Mouse (Mus musculus): ENCODE measurements around the gene Evc2. TPM values are rescaled to one million over a fixed set of nuclear protein-coding genes. Genes with fewer than 3 reads are reported as not detected.

The Evc2 gene
- polyA plus RNA-seq, 1 experiment: 7.0 TPM

- Histone ChIP-seq H3K79me2 (ENCODE audit: control insufficient read depth, insufficient read depth) (no peaks in the 10 kb centered on the region), H3K4me3 (no peak overlapping the region), H3K4me2 (ENCODE audit: low read depth) (no peak overlapping the region), H3K27me3 (ENCODE audit: control insufficient read depth, insufficient read depth, insufficient read length) (no peaks in the 10 kb centered on the region), H3ac (ENCODE audit: control insufficient read depth, insufficient read length) (no peak overlapping the region), H3K36me3 (ENCODE audit: control insufficient read depth, insufficient read depth) (no peaks in the 10 kb centered on the region)
- TF ChIP-seq TCF3 (IDR thresholded peaks at IDR 0.05; ENCODE audit: insufficient read length, low read depth) (no peak), POLR2AphosphoS2 (IDR thresholded peaks at IDR 0.05; ENCODE audit: insufficient read length, low read depth) (no peak), MAX (IDR thresholded peaks at IDR 0.05; ENCODE audit: low read depth) (no peak), MYOG (IDR thresholded peaks at IDR 0.05; ENCODE audit: control insufficient read depth in 1 of 3, insufficient read depth in 1 of 3, insufficient read length in 2 of 3, low read depth in 2 of 3) (no peak), MYOD1 (IDR thresholded peaks at IDR 0.05; ENCODE audit: control insufficient read depth in 1 of 3, insufficient read length in 2 of 3, low read depth in 2 of 3) (no peak), POLR2A (IDR thresholded peaks at IDR 0.05; ENCODE audit: insufficient read length, low read depth) (no peak), TCF12 (IDR thresholded peaks at IDR 0.05; ENCODE audit: insufficient read depth, poor library complexity, severe bottlenecking) (no peak), USF1 (IDR thresholded peaks at IDR 0.05; ENCODE audit: low read depth) (no peak), REST (IDR thresholded peaks at IDR 0.05; ENCODE audit: insufficient read depth, insufficient read length) (no peak), E2F4 (IDR thresholded peaks at IDR 0.05; ENCODE audit: insufficient read depth) (no peak), CEBPB (IDR thresholded peaks at IDR 0.05; ENCODE audit: insufficient read depth, poor library complexity, severe bottlenecking) (no peak), SRF (IDR thresholded peaks at IDR 0.05; ENCODE audit: control insufficient read depth, insufficient read length, low read depth) (no peak)
Observed at GRCm38 (mm10) chr5:37320761-37321160, 17.5 kb upstream of the Evc2 start.

- Histone ChIP-seq H3K27me3 (ENCODE audit: control insufficient read depth, insufficient read depth, insufficient read length) (no peaks in the 10 kb centered on the region), H3K4me2 (ENCODE audit: low read depth) (no peak overlapping the region), H3ac (ENCODE audit: control insufficient read depth, insufficient read length) (no peak overlapping the region), H3K4me3 (no peak overlapping the region), H3K79me2 (ENCODE audit: control insufficient read depth, insufficient read depth) (no peaks in the 10 kb centered on the region), H3K36me3 (ENCODE audit: control insufficient read depth, insufficient read depth) (no peaks in the 10 kb centered on the region)
- no peak for TF ChIP-seq CEBPB (IDR thresholded peaks at IDR 0.05; ENCODE audit: insufficient read depth, poor library complexity, severe bottlenecking)
- TF ChIP-seq MYOD1 (IDR thresholded peaks at IDR 0.05; ENCODE audit: control insufficient read depth in 1 of 3, insufficient read length in 2 of 3, low read depth in 2 of 3): no peak
- TF ChIP-seq POLR2AphosphoS2 (IDR thresholded peaks at IDR 0.05; ENCODE audit: insufficient read length, low read depth): no peak
- TF ChIP-seq MYOG (IDR thresholded peaks at IDR 0.05; ENCODE audit: control insufficient read depth in 1 of 3, insufficient read depth in 1 of 3, insufficient read length in 2 of 3, low read depth in 2 of 3): no peak
- no peak for TF ChIP-seq REST (IDR thresholded peaks at IDR 0.05; ENCODE audit: insufficient read depth, insufficient read length)
- TF ChIP-seq POLR2A (IDR thresholded peaks at IDR 0.05; ENCODE audit: insufficient read length, low read depth): no peak
- no peak for TF ChIP-seq TCF12 (IDR thresholded peaks at IDR 0.05; ENCODE audit: insufficient read depth, poor library complexity, severe bottlenecking)
- no peak for TF ChIP-seq USF1 (IDR thresholded peaks at IDR 0.05; ENCODE audit: low read depth)
- no peak for TF ChIP-seq SRF (IDR thresholded peaks at IDR 0.05; ENCODE audit: control insufficient read depth, insufficient read length, low read depth)
- no peak for TF ChIP-seq MAX (IDR thresholded peaks at IDR 0.05; ENCODE audit: low read depth)
- TF ChIP-seq TCF3 (IDR thresholded peaks at IDR 0.05; ENCODE audit: insufficient read length, low read depth): no peak
Observed at GRCm38 (mm10) chr5:37326675-37327074, 11.6 kb upstream of the Evc2 start.

GRCm38 (mm10) chr5:37330449-37331132, 7.7 kb upstream of the Evc2 start:
- Histone ChIP-seq H3K4me3 (no peak overlapping the region), H3ac (ENCODE audit: control insufficient read depth, insufficient read length) (no peak overlapping the region), H3K27me3 (ENCODE audit: control insufficient read depth, insufficient read depth, insufficient read length) (no peaks in the 10 kb centered on the region), H3K36me3 (ENCODE audit: control insufficient read depth, insufficient read depth) (no peaks in the 10 kb centered on the region), H3K4me2 (ENCODE audit: low read depth) (no peak overlapping the region), H3K79me2 (ENCODE audit: control insufficient read depth, insufficient read depth) (no peaks in the 10 kb centered on the region)
- TF ChIP-seq MAX (IDR thresholded peaks at IDR 0.05; ENCODE audit: low read depth) (no peak), MYOD1 (IDR thresholded peaks at IDR 0.05; ENCODE audit: control insufficient read depth in 1 of 3, insufficient read length in 2 of 3, low read depth in 2 of 3) (no peak), POLR2AphosphoS2 (IDR thresholded peaks at IDR 0.05; ENCODE audit: insufficient read length, low read depth) (no peak), E2F4 (IDR thresholded peaks at IDR 0.05; ENCODE audit: insufficient read depth) (no peak)

- Histone ChIP-seq H3K4me2 (ENCODE audit: low read depth) (no peak overlapping the region), H3K79me2 (ENCODE audit: control insufficient read depth, insufficient read depth) (no peaks in the 10 kb centered on the region), H3K36me3 (ENCODE audit: control insufficient read depth, insufficient read depth) (no peaks in the 10 kb centered on the region), H3K27me3 (ENCODE audit: control insufficient read depth, insufficient read depth, insufficient read length) (no peaks in the 10 kb centered on the region), H3ac (ENCODE audit: control insufficient read depth, insufficient read length) (no peak overlapping the region), H3K4me3 (no peak overlapping the region)
- no peak for TF ChIP-seq MAX (IDR thresholded peaks at IDR 0.05; ENCODE audit: low read depth)
- TF ChIP-seq REST (IDR thresholded peaks at IDR 0.05; ENCODE audit: insufficient read depth, insufficient read length): no peak
- no peak for TF ChIP-seq MYOD1 (IDR thresholded peaks at IDR 0.05; ENCODE audit: control insufficient read depth in 1 of 3, insufficient read length in 2 of 3, low read depth in 2 of 3)
- no peak for TF ChIP-seq CEBPB (IDR thresholded peaks at IDR 0.05; ENCODE audit: insufficient read depth, poor library complexity, severe bottlenecking)
- no peak for TF ChIP-seq TCF12 (IDR thresholded peaks at IDR 0.05; ENCODE audit: insufficient read depth, poor library complexity, severe bottlenecking)
- TF ChIP-seq SRF (IDR thresholded peaks at IDR 0.05; ENCODE audit: control insufficient read depth, insufficient read length, low read depth): no peak
- no peak for TF ChIP-seq E2F4 (IDR thresholded peaks at IDR 0.05; ENCODE audit: insufficient read depth)
- TF ChIP-seq POLR2A (IDR thresholded peaks at IDR 0.05; ENCODE audit: insufficient read length, low read depth): no peak
Observed at GRCm38 (mm10) chr5:37331133-37331505, 7.2 kb upstream of the Evc2 start.

- no peaks in the 10 kb centered on the region for H3K36me3 ChIP-seq (ENCODE audit: control insufficient read depth, insufficient read depth)
- H3K27me3 ChIP-seq (ENCODE audit: control insufficient read depth, insufficient read depth, insufficient read length): no peaks in the 10 kb centered on the region
- H3K4me2 ChIP-seq (ENCODE audit: low read depth): no peak overlapping the region
- no peaks in the 10 kb centered on the region for H3K79me2 ChIP-seq (ENCODE audit: control insufficient read depth, insufficient read depth)
- H3ac ChIP-seq (ENCODE audit: control insufficient read depth, insufficient read length): no peak overlapping the region
- TF ChIP-seq MYOD1 (IDR thresholded peaks at IDR 0.05; ENCODE audit: control insufficient read depth in 1 of 3, insufficient read length in 2 of 3, low read depth in 2 of 3) (no peak), SRF (IDR thresholded peaks at IDR 0.05; ENCODE audit: control insufficient read depth, insufficient read length, low read depth) (no peak), REST (IDR thresholded peaks at IDR 0.05; ENCODE audit: insufficient read depth, insufficient read length) (no peak)
- H3K4me3 ChIP-seq: no peak overlapping the region
Observed at GRCm38 (mm10) chr5:37332066-37332465, 6.2 kb upstream of the Evc2 start.
